Mouse (Mus musculus) megakaryocyte progenitor cell, adult 5-6 weeks (primary cell): ENCODE data around the gene Lrrc75a. TPM values are rescaled to one million over a fixed set of nuclear protein-coding genes. Genes with fewer than 3 reads are reported as not detected.

Experiments used
- ATAC-seq: replicated peaks from 2 replicates; pipeline ENCODE4 v1.8.0; 2016; ENCODE audit warnings: mild to moderate bottlenecking, moderate TSS enrichment, inconsistent platforms; ENCODE audit not compliant: poor library complexity
- total RNA-seq, 2 experiments: library from RNA; stranded (forward) in 1 of 2; stranded (reverse) in 1 of 2; fragments of 157-497, 149-512 nt in 1 of 2; fragments of 200-1000 nt in 1 of 2; gene quantifications; 2 replicates each; pipeline versions ENCODE4 v1.2.3 to v1.2.4; 2015 to 2017

The Lrrc75a gene
- total RNA-seq, 2 experiments from 2014 or later = 2.2 to 3.6 TPM

GRCm38 (mm10) chr11:62622850-62623249 is 25.5 kb downstream of the Lrrc75a start:
- ATAC-seq = no peak

GRCm38 (mm10) chr11:62621586-62622283 is 26.6 kb downstream of the Lrrc75a start:
- ATAC-seq = peak; percentile 62

GRCm38 (mm10) chr11:62621079-62621478 is 27.2 kb downstream of the Lrrc75a start:
- 0 out of 2 replicates have a peak, but pooled peaks have one; percentile 24 for ATAC-seq

- ATAC-seq = no peak
Observed at GRCm38 (mm10) chr11:62615456-62615855, 32.9 kb downstream of the Lrrc75a start.

- ATAC-seq = no peak
Observed at GRCm38 (mm10) chr11:62614876-62615410, 33.4 kb downstream of the Lrrc75a start.

- peak; percentile 91 for ATAC-seq
Observed at GRCm38 (mm10) chr11:62613657-62614365, 34.5 kb downstream of the Lrrc75a start.

- ATAC-seq = no peak
Observed at GRCm38 (mm10) chr11:62612604-62613003, 35.7 kb downstream of the Lrrc75a start.

GRCm38 (mm10) chr11:62610304-62610703 is 38.0 kb downstream of the Lrrc75a start:
- no peak for ATAC-seq

- ATAC-seq = peak; percentile 58
Observed at GRCm38 (mm10) chr11:62608826-62609675, 39.3 kb downstream of the Lrrc75a start.

- no peak for ATAC-seq
Observed at GRCm38 (mm10) chr11:62607952-62608201, 40.4 kb downstream of the Lrrc75a start.

GRCm38 (mm10) chr11:62607170-62607951 is 41.0 kb downstream of the Lrrc75a start:
- ATAC-seq = no peak

- ATAC-seq = peak; percentile 4
Observed at GRCm38 (mm10) chr11:62606299-62607169, 41.8 kb downstream of the Lrrc75a start.

- ATAC-seq = no peak
Observed at GRCm38 (mm10) chr11:62605619-62606298, 42.6 kb downstream of the Lrrc75a start.

GRCm38 (mm10) chr11:62604886-62605618 is 43.3 kb downstream of the Lrrc75a start:
- no peak for ATAC-seq

- ATAC-seq = no peak
Observed at GRCm38 (mm10) chr11:62604123-62604706, 44.1 kb downstream of the Lrrc75a start.

- peak; percentile 1 for ATAC-seq
Observed at GRCm38 (mm10) chr11:62603312-62604056, 44.8 kb downstream of the Lrrc75a start.

GRCm38 (mm10) chr11:62602619-62603311 is 45.6 kb downstream of the Lrrc75a start:
- ATAC-seq = peak; percentile 70
